Mouse (Mus musculus) midbrain, embryonic 11.5 days (tissue): ENCODE results near the gene Lrrc38. TPM values are rescaled to one million over a fixed set of nuclear protein-coding genes. Genes with fewer than 3 reads are reported as not detected.
A peak's percentile ranks its signal among the peaks of the same experiment; 100 is the strongest.

ENCODE experiments used
- ATAC-seq: fragments of 200-750 bp; cut with Nextera tagmentation; 2 replicates; pipeline ENCODE4 v1.8.0; 2017; ENCODE audit warnings: moderate TSS enrichment, moderate library complexity; ENCODE audit not compliant: low FRiP score
- DNase-seq: peaks from one replicate; pipeline ENCODE4 v3.0.0; 2015; ENCODE audit warnings: low spot score; ENCODE audit errors: missing footprints
- H3K27ac ChIP-seq: fragments of 300-500 bp; sonication (generic); 2 replicates; pipeline ENCODE4 v1.5.1; 2014; ENCODE audit warnings: low read depth, low read length
- H3K27me3 ChIP-seq: fragments of 300-500 bp; sonication (generic); 2 replicates; pipeline ENCODE4 v1.6.1; 2014; ENCODE audit warnings: mild to moderate bottlenecking, low read length, moderate library complexity, mixed read lengths; ENCODE audit not compliant: control insufficient read depth, insufficient read depth
- H3K36me3 ChIP-seq: fragments of 300-500 bp; sonication (generic); 2 replicates; pipeline ENCODE4 v1.6.1; 2014; ENCODE audit warnings: mild to moderate bottlenecking, low read length, moderate library complexity, mixed read lengths; ENCODE audit not compliant: control insufficient read depth, insufficient read depth
- H3K4me1 ChIP-seq: fragments of 300-500 bp; sonication (generic); 2 replicates; pipeline ENCODE4 v1.6.1; 2014; ENCODE audit warnings: low read length; ENCODE audit not compliant: control insufficient read depth, insufficient read depth
- H3K4me2 ChIP-seq: fragments of 300-500 bp; sonication (generic); 2 replicates; pipeline ENCODE4 v1.6.1; 2014; ENCODE audit warnings: mild to moderate bottlenecking, moderate library complexity
- H3K4me3 ChIP-seq: fragments of 300-500 bp; sonication (generic); 2 replicates; pipeline ENCODE4 v1.5.1; 2014; ENCODE audit warnings: low read depth, low read length
- H3K9ac ChIP-seq: fragments of 300-500 bp; sonication (generic); 2 replicates; pipeline ENCODE4 v1.6.1; 2014; ENCODE audit warnings: low read length
- H3K9me3 ChIP-seq: fragments of 300-500 bp; sonication (generic); 2 replicates; pipeline ENCODE4 v1.6.1; 2016; ENCODE audit warnings: low read length; ENCODE audit not compliant: control insufficient read depth
- WGBS: fragments of 180-500 bp; shearing (Covaris S2); extraction: QIAGEN DNeasy Blood & Tissue Kit; methylation state at CpG from one replicate; pipeline ENCODE4 v1.1.7; 2014; 5-methylcytosine and 5-hydroxymethylcytosine counted together
- polyA plus RNA-seq: library from polyadenylated mRNA; unstranded; fragments of >200 nt; fragmentation: Nextera tagmentation; extraction: Ambion mirVana; gene quantifications from 2 replicates; pipeline ENCODE4 v1.2.1, GENCODE M21; 2014

Lrrc38 gene
- polyA plus RNA-seq, 1 experiment from 2014 or later = 0.27 TPM

- peak; percentile 89 for DNase-seq
Measured at GRCm38 (mm10) chr4:143324176-143324924, 25.2 kb upstream of the Lrrc38 start.

GRCm38 (mm10) chr4:143324925-143325624 lies 24.5 kb upstream of the Lrrc38 start:
- Histone ChIP-seq H3K9me3 (no peaks in the 10 kb centered on the region), H3K9ac (peak overlapping the region; percentile 37; the same call in 1 of the 2 replicates), H3K4me1 (peaks cover 11% of the 10 kb centered on the region), H3K27ac (peak overlapping the region; percentile 26; the same call in 1 of the 2 replicates), H3K36me3 (no peaks in the 10 kb centered on the region), H3K4me2 (peak overlapping the region; percentile 44), H3K27me3 (no peaks in the 10 kb centered on the region), H3K4me3 (peak overlapping the region; percentile 5; the same call in 1 of the 2 replicates)
- DNase-seq (peak; percentile 92), ATAC-seq (peak; percentile 47)
- WGBS = 33% methylated on average over 15 of the region's 15 CpGs

More at GRCm38 (mm10) chr4:143324176-143324924, 25.2 kb upstream of the Lrrc38 start:
- peak overlapping the region; percentile 33; the same call in 1 of the 2 replicates for H3K27ac ChIP-seq
- no peaks in the 10 kb centered on the region for H3K9me3 ChIP-seq
- no peak overlapping the region for H3K4me2 ChIP-seq
- 0 out of 2 replicates have a peak overlapping the region, but pooled peaks have one; percentile 29 for H3K9ac ChIP-seq
- peak; percentile 76 for ATAC-seq
- H3K36me3 ChIP-seq = no peaks in the 10 kb centered on the region
- WGBS = 19% methylated on average over 9 of the region's 11 CpGs
- H3K4me1 ChIP-seq = peaks cover 11% of the 10 kb centered on the region
- H3K27me3 ChIP-seq = no peaks in the 10 kb centered on the region
- no peak overlapping the region for H3K4me3 ChIP-seq

GRCm38 (mm10) chr4:143325625-143325941 lies 24.0 kb upstream of the Lrrc38 start:
- H3K9me3 ChIP-seq = no peaks in the 10 kb centered on the region
- H3K27ac ChIP-seq = no peak overlapping the region
- peaks cover 11% of the 10 kb centered on the region for H3K4me1 ChIP-seq
- DNase-seq = peak; percentile 100
- no peak overlapping the region; the same call in 1 of the 2 replicates for H3K9ac ChIP-seq
- H3K4me2 ChIP-seq = peak overlapping the region; percentile 44
- no peaks in the 10 kb centered on the region for H3K27me3 ChIP-seq
- 3% methylated on average over 10 of the region's 10 CpGs for WGBS
- H3K4me3 ChIP-seq = peak overlapping the region; percentile 5; the same call in 1 of the 2 replicates
- H3K36me3 ChIP-seq = no peaks in the 10 kb centered on the region
- peak; percentile 47 for ATAC-seq

GRCm38 (mm10) chr4:143330566-143330965 lies 19.0 kb upstream of the Lrrc38 start:
- H3K4me2 ChIP-seq = no peak overlapping the region
- ATAC-seq = no peak
- no peak overlapping the region for H3K9ac ChIP-seq
- no peak overlapping the region; the same call in 1 of the 2 replicates for H3K27ac ChIP-seq
- H3K4me1 ChIP-seq = no peaks in the 10 kb centered on the region; the same call in 1 of the 2 replicates
- DNase-seq = no peak
- WGBS = 42% methylated on average over 9 of the region's 9 CpGs
- H3K27me3 ChIP-seq = no peaks in the 10 kb centered on the region
- H3K9me3 ChIP-seq = no peaks in the 10 kb centered on the region
- no peak overlapping the region for H3K4me3 ChIP-seq
- H3K36me3 ChIP-seq = no peaks in the 10 kb centered on the region

GRCm38 (mm10) chr4:143331787-143332186 lies 17.8 kb upstream of the Lrrc38 start:
- Histone ChIP-seq H3K4me2 (no peak overlapping the region), H3K27ac (no peak overlapping the region), H3K36me3 (no peaks in the 10 kb centered on the region), H3K9me3 (no peaks in the 10 kb centered on the region), H3K27me3 (no peaks in the 10 kb centered on the region), H3K9ac (no peak overlapping the region), H3K4me3 (no peak overlapping the region), H3K4me1 (no peaks in the 10 kb centered on the region)
- DNase-seq = no peak
- no peak for ATAC-seq
- WGBS = 92% methylated on average over 1 of the region's 1 CpGs

- Histone ChIP-seq H3K9me3 (no peaks in the 10 kb centered on the region), H3K4me3 (no peak overlapping the region)
- 48% methylated on average over 5 of the region's 5 CpGs for WGBS
Measured at GRCm38 (mm10) chr4:143334145-143334544, 15.4 kb upstream of the Lrrc38 start.

GRCm38 (mm10) chr4:143334995-143335394 lies 14.6 kb upstream of the Lrrc38 start:
- H3K4me3 ChIP-seq = no peak overlapping the region
- no peak overlapping the region for H3K27ac ChIP-seq
- H3K9me3 ChIP-seq = no peaks in the 10 kb centered on the region
- no peak overlapping the region for H3K9ac ChIP-seq
- H3K4me1 ChIP-seq = no peaks in the 10 kb centered on the region
- no peak overlapping the region for H3K4me2 ChIP-seq
- no peaks in the 10 kb centered on the region for H3K36me3 ChIP-seq
- ATAC-seq (no peak), DNase-seq (no peak)
- no peaks in the 10 kb centered on the region for H3K27me3 ChIP-seq
- 91% methylated on average over 17 of the region's 17 CpGs for WGBS

More at GRCm38 (mm10) chr4:143334145-143334544, 15.4 kb upstream of the Lrrc38 start:
- Histone ChIP-seq H3K36me3 (no peaks in the 10 kb centered on the region), H3K27ac (no peak overlapping the region), H3K4me1 (no peaks in the 10 kb centered on the region), H3K27me3 (no peaks in the 10 kb centered on the region), H3K9ac (no peak overlapping the region), H3K4me2 (no peak overlapping the region)
- no peak for ATAC-seq
- no peak for DNase-seq

- H3K27ac ChIP-seq = no peak overlapping the region
- no peak overlapping the region for H3K9ac ChIP-seq
- no peak overlapping the region for H3K4me3 ChIP-seq
- no peaks in the 10 kb centered on the region for H3K4me1 ChIP-seq
- no peaks in the 10 kb centered on the region for H3K9me3 ChIP-seq
- WGBS = 67% methylated on average over 2 of the region's 2 CpGs
- no peaks in the 10 kb centered on the region for H3K36me3 ChIP-seq
- H3K4me2 ChIP-seq = no peak overlapping the region
- ATAC-seq (no peak), DNase-seq (no peak)
- no peaks in the 10 kb centered on the region for H3K27me3 ChIP-seq
Measured at GRCm38 (mm10) chr4:143336096-143336495, 13.5 kb upstream of the Lrrc38 start.

GRCm38 (mm10) chr4:143339808-143340207 lies 9.7 kb upstream of the Lrrc38 start:
- H3K36me3 ChIP-seq = no peaks in the 10 kb centered on the region
- no peak for DNase-seq
- H3K4me2 ChIP-seq = no peak overlapping the region
- H3K9me3 ChIP-seq = no peaks in the 10 kb centered on the region
- H3K4me3 ChIP-seq = no peak overlapping the region
- no peak for ATAC-seq
- no peaks in the 10 kb centered on the region for H3K4me1 ChIP-seq
- H3K9ac ChIP-seq = no peak overlapping the region
- H3K27ac ChIP-seq = no peak overlapping the region
- H3K27me3 ChIP-seq = no peaks in the 10 kb centered on the region
- WGBS = 85% methylated on average over 13 of the region's 13 CpGs
